Mouse (Mus musculus) adrenal gland, adult (tissue): Measurements from ENCODE around the gene Lca5.
A peak's percentile ranks its signal among the peaks of the same experiment; 100 is the strongest.

Source experiments
- DNase-seq, 2 experiments: peaks; one replicate each; pipeline ENCODE4 v3.0.0; 2022 to 2023; ENCODE audit warnings: low spot score in 1 of 2; ENCODE audit not compliant: inconsistent age in 2 of 2

Gene Lca5

DNA sequence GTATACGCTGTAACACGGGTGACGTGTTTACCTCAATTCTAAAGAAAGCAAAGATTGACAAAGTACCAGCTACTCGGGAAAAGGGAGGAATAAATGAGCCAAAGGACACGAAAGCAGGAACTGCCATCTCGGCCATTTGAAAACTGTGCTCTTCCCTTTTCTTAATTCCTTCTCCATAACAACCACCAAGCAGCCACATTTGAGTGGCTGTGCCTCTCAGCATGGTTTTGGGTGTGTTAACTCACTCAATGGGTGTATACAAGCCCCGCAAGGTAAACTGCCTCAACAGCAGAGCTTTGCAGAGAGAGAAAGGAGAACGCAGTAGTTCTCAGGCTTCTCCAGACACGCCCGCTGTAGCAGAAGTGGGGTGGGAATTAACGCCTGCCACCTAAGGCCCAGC lies 48.9 kb downstream of the Lca5 start:
- no peak for DNase-seq

DNA sequence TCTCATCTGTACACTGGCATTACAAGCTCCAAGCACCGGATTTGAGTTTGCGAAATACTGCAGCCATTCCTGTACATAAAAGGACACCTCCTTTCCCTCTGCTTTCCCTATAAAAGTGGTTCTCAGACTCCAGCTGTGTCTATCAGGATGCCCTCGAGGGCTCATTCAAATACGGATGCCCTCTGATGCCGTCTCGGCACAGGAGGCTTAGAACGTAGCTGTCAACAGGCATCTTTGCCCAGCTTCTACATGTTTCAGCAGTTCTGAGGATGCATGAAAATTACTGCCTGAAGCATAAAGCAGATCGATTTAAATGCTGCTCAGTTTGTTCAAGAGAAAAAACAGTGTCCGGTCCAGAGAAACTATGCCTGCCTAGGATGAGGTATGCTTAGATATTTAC lies 51.4 kb downstream of the Lca5 start:
- DNase-seq, result no peak

- no peak for DNase-seq
Observed at GRCm38 (mm10) chr9:83386264-83386855, 54.6 kb downstream of the Lca5 start.

- no peak for DNase-seq
Observed at GRCm38 (mm10) chr9:83385301-83385700, 55.6 kb downstream of the Lca5 start.

DNA sequence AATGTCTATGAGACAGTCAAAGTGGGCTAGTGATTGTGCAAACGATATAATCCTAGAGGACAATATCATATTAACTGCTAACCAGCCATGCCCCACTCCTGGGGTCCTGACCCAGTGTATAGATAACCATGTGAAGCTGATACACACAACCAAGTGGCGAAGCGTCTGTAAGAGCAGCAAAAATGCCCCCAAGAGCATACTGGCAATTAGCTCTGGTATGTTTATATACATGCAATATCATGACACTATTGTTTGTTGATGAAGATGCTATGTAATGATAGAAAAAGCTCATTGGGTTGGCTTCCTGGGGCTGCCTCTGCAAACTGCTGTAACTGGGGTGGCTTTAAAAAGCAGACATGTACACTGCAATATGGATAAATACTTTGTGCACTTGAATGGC lies 57.7 kb downstream of the Lca5 start:
- no peak for DNase-seq

- peak in 1 of 2 experiments; percentile 50 for DNase-seq
Observed at GRCm38 (mm10) chr9:83382775-83383174, 58.2 kb downstream of the Lca5 start.

DNA sequence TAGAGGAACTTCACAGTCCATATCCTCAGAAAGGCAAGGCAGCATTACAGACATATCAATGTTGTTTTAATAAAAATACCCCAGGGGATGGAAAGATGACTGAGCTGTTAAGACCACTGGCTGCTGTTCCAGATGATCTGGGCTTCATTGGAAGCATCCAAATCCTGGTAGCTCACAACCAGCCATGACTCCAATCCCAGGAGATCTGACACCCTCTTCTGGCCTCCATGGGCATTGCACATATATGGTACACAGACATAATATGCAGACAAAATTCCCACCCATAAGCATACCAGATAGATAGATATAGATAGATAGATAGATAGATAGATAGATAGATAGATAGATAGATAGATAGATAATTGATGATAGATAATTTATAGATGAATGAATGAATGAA lies 59.6 kb downstream of the Lca5 start:
- peak in 1 of 2 experiments; percentile 33 for DNase-seq

GRCm38 (mm10) chr9:83379661-83380060 lies 61.3 kb downstream of the Lca5 start:
- no peak for DNase-seq

DNA sequence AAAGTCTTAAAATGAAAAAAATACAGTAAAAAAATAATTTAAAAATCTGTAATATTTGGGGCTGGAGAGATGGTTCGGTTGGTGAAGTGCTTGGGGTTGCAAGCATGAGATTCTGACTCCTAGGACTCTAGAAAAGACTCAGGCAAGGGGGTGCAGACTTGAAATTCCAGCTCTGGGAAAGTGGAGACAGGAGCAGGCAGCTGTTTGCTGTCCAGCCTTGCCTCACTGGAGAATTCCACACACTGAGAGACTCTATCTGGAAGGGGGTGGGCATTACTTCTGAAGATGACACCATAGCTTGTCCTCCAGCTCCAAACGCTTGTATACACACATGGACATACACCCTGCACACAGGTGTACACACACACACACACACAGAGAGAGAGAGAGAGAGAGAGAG lies 63.8 kb downstream of the Lca5 start:
- no peak for DNase-seq

- peak in 1 of 2 experiments; percentile 15 for DNase-seq
Observed at GRCm38 (mm10) chr9:83375522-83376176, 65.3 kb downstream of the Lca5 start.

- DNase-seq, result peak in 1 of 2 experiments; percentile 62
Observed at GRCm38 (mm10) chr9:83370907-83371306, 70.0 kb downstream of the Lca5 start.

DNA sequence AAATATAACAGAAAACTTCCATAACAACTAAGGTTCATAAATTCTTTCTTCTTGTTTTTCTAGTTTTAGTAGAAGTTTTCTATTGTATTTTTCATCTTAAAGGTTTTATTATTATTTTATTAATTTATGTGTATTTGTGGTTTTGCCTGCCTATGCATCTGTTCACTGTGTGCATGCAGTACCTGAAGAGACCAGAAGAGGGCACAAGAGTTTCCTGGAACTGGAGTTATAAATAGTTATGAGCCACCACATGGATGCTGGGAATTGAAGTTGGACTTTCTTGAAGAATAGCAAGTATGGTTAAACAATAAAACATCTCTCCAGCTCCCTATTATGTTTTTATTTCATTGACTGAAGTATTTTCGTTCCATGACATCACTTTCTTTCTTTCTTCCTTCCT lies 72.7 kb downstream of the Lca5 start:
- peak in 1 of 2 experiments; percentile 58 for DNase-seq

DNA sequence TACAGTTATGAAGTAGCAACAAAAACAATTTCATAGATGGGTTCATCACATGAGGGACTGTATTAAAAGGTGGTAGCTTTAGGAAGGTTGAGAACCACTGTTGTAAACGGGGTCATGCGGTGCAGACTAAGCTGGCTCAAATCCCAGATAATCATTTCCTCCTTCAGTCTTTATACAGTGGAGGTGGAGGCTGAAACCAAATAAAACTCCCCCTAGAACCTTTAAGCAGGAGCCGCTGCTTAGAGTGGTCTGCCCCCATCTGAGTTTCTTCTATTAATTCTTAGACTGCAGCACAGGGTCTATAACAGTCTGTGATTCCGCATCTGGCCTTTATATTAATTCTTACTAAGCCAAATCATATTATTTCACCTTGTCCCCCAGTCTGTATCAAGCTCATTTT lies 85.1 kb downstream of the Lca5 start:
- no peak for DNase-seq

DNA sequence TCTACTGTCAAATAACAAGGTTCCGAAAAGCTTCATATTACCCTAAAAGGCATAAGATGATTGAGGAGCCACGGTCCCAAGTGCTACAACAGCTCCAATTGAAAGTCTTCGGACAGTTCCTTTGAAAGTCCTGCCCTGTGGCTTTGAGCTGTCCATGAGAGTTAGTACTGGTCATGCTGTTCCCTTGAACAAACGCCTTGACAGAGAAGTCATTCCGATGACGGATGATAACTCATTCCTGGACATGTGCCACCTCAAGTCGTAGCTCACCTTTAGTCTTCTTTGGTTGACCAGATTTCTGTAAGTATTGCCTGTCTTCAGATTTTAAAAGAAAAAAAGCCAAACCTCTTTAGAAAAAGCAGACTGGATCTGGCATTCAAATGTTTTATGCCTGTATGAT lies 87.6 kb downstream of the Lca5 start:
- peak; percentile 66 to 85 for DNase-seq

- DNase-seq, result peak in 1 of 2 experiments; percentile 34
Observed at GRCm38 (mm10) chr9:83351171-83351570, 89.8 kb downstream of the Lca5 start.

GRCm38 (mm10) chr9:83350613-83351012 lies 90.3 kb downstream of the Lca5 start:
- DNase-seq, result peak; percentile 36 to 64

DNA sequence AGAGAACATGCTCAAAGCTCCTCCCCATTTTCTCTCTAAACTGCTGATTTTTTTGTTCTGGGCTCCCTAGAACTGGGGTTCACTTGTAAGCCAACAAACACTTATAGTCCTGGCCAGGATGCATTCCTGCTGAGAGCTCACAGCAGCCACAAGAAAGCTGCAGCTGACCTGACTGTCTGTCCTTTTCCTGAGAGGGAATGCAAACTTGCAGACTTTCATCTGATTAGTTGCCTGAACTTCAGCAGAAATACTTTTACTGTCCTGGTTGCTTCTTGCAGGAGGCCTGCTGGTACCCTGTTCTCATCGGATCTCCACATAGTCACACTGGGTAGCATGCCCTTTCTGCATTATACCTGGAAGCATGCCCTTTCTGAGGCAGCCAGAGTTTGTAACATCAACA lies 91.0 kb downstream of the Lca5 start:
- peak in 1 of 2 experiments; percentile 27 for DNase-seq

- DNase-seq, result no peak
Observed at GRCm38 (mm10) chr9:83349504-83349903, 91.4 kb downstream of the Lca5 start.

DNA sequence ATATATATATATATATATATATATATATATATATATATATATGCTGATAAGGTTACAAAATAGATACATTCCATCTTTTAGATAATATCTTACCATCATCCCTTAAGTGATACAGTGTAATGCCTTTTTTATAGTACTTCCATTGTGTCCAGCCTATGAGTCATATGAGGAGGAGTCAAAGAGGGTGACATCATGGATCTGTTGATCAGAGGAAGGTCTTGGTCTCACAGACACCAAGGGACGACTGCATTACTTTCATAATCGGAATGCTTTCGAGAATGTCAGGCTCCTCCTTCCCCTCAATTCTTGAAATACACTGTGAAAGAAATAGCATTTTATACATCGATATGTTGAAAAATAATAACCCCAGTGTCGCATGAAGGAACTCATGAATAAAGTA lies 93.4 kb downstream of the Lca5 start:
- no peak for DNase-seq

GRCm38 (mm10) chr9:83342491-83343370 lies 98.2 kb downstream of the Lca5 start:
- no peak for DNase-seq
